Mouse (Mus musculus): ENCODE data around the gene Hoxa11. TPM values are rescaled to one million over a fixed set of nuclear protein-coding genes. Genes with fewer than 3 reads are reported as not detected.
A peak's percentile ranks its signal among the peaks of the same experiment; 100 is the strongest.

Hoxa11 gene
- polyA plus RNA-seq, 1 experiment from 2014 or later: not detected

DNA sequence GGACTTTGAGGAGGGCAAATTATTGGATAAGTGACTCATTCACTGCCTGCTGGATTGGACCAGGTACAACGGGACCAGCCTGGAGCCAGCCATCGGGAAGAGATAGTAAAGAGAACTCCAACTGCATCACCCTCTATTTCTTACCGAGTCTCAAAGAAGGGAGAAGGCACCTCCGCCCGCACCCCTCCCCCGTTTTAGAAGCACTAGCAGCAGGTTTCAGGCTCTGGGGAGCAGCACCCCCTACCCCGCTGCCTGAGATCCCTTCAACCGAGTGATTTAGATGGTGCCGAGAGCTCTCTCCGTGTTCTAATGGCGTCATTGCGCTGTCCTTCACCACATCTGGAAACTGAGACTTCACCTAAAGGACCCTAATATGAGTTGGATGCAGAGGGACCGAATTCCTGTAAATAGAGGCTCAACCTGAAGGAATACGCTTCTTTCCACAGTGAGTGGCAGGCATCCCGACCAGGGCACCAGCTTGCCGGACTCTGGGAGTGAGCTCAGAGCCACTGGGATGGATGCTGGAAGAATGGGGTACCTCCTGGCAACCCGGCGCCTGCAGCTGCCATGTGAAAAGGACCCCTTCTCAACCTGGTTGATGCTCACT lies 19.8 kb upstream of the Hoxa11 start:
- Histone ChIP-seq H3K9ac (ENCODE audit: low read length) (no peak overlapping the region), H3K27ac (replicated peaks in 1 of 2; ENCODE audit: control insufficient read depth in 1 of 2, insufficient read depth in 1 of 2, low read depth in 2 of 2, low read length in 2 of 2) (no peak overlapping the region), H3K36me3 (ENCODE audit: control insufficient read depth, insufficient read depth, low read length) (no peaks in the 10 kb centered on the region), H3K9me3 (ENCODE audit: control insufficient read depth, low read length) (no peaks in the 10 kb centered on the region), H3K4me1 (ENCODE audit: control insufficient read depth in 2 of 2, insufficient read depth in 2 of 2, low read length in 2 of 2) (peaks cover 0 to 7% of the 10 kb centered on the region in 2 experiments; a peak in 1 of 4 replicates), H3K27me3 (ENCODE audit: control insufficient read depth, insufficient read depth, low read length) (peaks cover 96% of the 10 kb centered on the region), H3K4me3 (ENCODE audit: control insufficient read depth in 1 of 2, insufficient read depth in 1 of 2, low read depth in 1 of 2, low read length in 2 of 2) (no peak overlapping the region), H3K4me2 (ENCODE audit: low read length) (no peak overlapping the region)
- WGBS: 1% methylated on average over 18 of the region's 18 CpGs
- no peak for ATAC-seq (ENCODE audit: insufficient number of reproducible peaks, insufficient read depth, low FRiP score, low read depth)

DNA sequence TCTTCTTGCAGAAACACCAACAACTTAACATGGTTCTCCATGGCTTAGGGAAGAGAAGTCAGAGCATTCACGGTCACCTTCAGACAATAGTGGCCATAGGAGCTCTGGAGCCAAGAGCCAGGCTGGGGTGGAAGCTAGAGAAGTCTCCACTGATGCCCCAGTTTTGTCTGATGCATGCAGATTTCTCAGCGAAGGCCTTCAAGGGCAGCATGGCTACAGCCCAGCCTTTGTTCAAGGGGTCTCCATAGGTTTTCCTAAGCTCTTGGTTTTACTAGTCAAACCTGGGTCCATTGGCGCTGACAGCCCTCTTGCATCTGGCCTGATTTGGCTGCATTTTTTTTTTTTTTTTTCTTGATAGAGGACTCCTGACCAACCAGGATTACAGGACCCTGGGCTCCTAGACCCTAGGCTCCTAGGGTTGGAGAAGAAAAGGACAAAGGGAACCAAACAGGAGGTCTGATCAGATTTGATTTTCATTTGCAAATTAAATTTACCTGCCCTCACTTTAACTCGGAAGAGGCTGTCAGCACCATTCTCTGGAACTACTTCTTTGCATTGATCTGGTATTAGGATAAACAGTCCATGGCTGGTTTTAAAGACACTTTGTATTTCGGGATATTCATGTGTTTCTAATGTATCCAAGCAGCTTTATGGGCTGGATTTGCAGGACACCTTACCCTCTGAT lies 18.6 kb upstream of the Hoxa11 start:
- no peaks in the 10 kb centered on the region for H3K9me3 ChIP-seq (ENCODE audit: control insufficient read depth, low read length)
- H3K4me1 ChIP-seq (ENCODE audit: control insufficient read depth in 2 of 2, insufficient read depth in 2 of 2, low read length in 2 of 2): peaks cover 0 to 12% of the 10 kb centered on the region in 2 experiments; a peak in 2 of 4 replicates
- no peak overlapping the region for H3K4me3 ChIP-seq (ENCODE audit: control insufficient read depth in 1 of 2, insufficient read depth in 1 of 2, low read depth in 1 of 2, low read length in 2 of 2)
- H3K9ac ChIP-seq (ENCODE audit: low read length): no peak overlapping the region
- no peaks in the 10 kb centered on the region for H3K36me3 ChIP-seq (ENCODE audit: control insufficient read depth, insufficient read depth, low read length)
- H3K4me2 ChIP-seq (ENCODE audit: low read length): no peak overlapping the region
- peaks cover 93% of the 10 kb centered on the region for H3K27me3 ChIP-seq (ENCODE audit: control insufficient read depth, insufficient read depth, low read length)
- 7% methylated on average over 5 of the region's 5 CpGs for WGBS
- no peak for ATAC-seq (ENCODE audit: insufficient number of reproducible peaks, insufficient read depth, low FRiP score, low read depth)
- no peak overlapping the region for H3K27ac ChIP-seq (replicated peaks in 1 of 2; ENCODE audit: control insufficient read depth in 1 of 2, insufficient read depth in 1 of 2, low read depth in 2 of 2, low read length in 2 of 2)

DNA sequence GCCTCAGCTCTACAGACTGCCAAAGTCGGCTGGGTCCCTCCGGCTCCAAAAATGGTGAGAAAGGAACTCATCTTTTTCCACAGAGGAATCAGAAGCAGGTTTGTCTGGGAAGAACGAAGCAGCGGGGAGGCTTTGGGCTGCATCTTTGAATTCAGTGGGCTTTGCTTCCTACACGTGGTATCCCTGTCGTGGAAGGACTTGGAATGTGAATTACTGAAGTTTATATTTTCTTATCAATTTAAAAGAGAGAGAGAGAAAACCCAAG lies 17.6 kb upstream of the Hoxa11 start:
- Histone ChIP-seq H3K4me2 (ENCODE audit: low read length) (no peak overlapping the region), H3K27me3 (ENCODE audit: control insufficient read depth, insufficient read depth, low read length) (peaks cover 91% of the 10 kb centered on the region), H3K4me1 (ENCODE audit: control insufficient read depth in 2 of 2, insufficient read depth in 2 of 2, low read length in 2 of 2) (peaks cover 0 to 12% of the 10 kb centered on the region in 2 experiments; a peak in 2 of 4 replicates), H3K9ac (ENCODE audit: low read length) (no peak overlapping the region), H3K4me3 (ENCODE audit: control insufficient read depth in 1 of 2, insufficient read depth in 1 of 2, low read depth in 1 of 2, low read length in 2 of 2) (no peak overlapping the region), H3K27ac (replicated peaks in 1 of 2; ENCODE audit: control insufficient read depth in 1 of 2, insufficient read depth in 1 of 2, low read depth in 2 of 2, low read length in 2 of 2) (no peak overlapping the region), H3K36me3 (ENCODE audit: control insufficient read depth, insufficient read depth, low read length) (no peaks in the 10 kb centered on the region), H3K9me3 (ENCODE audit: control insufficient read depth, low read length) (no peaks in the 10 kb centered on the region)
- ATAC-seq (ENCODE audit: insufficient number of reproducible peaks, insufficient read depth, low FRiP score, low read depth): no peak
- WGBS: 5% methylated on average over 6 of the region's 6 CpGs

DNA sequence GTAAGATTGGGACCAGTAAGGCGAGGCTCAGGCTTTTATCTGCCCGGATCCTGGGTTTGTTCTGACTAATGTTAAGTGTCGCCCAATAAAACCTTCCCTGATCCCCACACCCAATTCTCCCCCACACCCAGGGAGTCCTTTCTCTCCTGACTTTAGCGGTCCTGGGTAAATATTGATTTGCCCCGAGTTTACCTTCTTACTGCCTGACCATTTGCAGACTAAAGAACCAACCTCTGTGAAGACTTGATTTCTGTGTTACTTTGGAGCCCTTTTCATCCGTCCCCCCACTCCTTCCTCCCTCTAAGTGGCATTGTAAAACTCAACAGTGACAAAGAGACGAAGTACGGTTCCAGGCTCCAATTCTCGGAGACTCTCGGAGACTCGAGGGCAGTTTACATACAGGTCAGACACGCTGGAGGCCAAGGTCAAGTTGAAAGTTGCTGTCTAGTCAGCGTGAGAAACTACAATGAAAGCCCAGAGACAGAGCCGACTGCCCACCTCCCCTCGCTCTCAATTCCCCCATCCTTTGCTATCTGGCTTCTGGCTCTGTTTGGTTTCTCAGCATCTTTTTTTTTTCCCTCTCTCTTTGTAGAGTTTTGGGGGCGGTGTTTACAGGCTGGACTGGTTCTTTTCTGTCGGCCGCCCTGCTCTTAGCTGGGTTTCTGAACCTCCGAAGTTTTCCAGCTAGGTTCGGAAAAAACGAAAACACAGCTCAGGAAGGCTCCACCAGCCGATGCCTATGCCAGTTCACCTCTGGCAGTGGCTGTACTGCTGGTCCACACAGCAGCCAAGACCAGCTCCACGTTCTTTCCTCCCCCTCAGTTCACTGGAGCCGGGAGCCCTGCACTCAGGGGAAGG lies 17.1 kb upstream of the Hoxa11 start:
- Histone ChIP-seq H3K27me3 (ENCODE audit: control insufficient read depth, insufficient read depth, low read length) (peaks cover 91% of the 10 kb centered on the region), H3K4me3 (ENCODE audit: control insufficient read depth in 1 of 2, insufficient read depth in 1 of 2, low read depth in 1 of 2, low read length in 2 of 2) (no peak overlapping the region), H3K36me3 (ENCODE audit: control insufficient read depth, insufficient read depth, low read length) (no peaks in the 10 kb centered on the region), H3K4me2 (ENCODE audit: low read length) (no peak overlapping the region), H3K4me1 (ENCODE audit: control insufficient read depth in 2 of 2, insufficient read depth in 2 of 2, low read length in 2 of 2) (peaks cover 0 to 12% of the 10 kb centered on the region in 2 experiments; a peak in 2 of 4 replicates), H3K9ac (ENCODE audit: low read length) (no peak overlapping the region), H3K27ac (replicated peaks in 1 of 2; ENCODE audit: control insufficient read depth in 1 of 2, insufficient read depth in 1 of 2, low read depth in 2 of 2, low read length in 2 of 2) (no peak overlapping the region), H3K9me3 (ENCODE audit: control insufficient read depth, low read length) (no peaks in the 10 kb centered on the region)
- WGBS: 3% methylated on average over 24 of the region's 24 CpGs
- ATAC-seq (ENCODE audit: insufficient number of reproducible peaks, insufficient read depth, low FRiP score, low read depth): no peak

DNA sequence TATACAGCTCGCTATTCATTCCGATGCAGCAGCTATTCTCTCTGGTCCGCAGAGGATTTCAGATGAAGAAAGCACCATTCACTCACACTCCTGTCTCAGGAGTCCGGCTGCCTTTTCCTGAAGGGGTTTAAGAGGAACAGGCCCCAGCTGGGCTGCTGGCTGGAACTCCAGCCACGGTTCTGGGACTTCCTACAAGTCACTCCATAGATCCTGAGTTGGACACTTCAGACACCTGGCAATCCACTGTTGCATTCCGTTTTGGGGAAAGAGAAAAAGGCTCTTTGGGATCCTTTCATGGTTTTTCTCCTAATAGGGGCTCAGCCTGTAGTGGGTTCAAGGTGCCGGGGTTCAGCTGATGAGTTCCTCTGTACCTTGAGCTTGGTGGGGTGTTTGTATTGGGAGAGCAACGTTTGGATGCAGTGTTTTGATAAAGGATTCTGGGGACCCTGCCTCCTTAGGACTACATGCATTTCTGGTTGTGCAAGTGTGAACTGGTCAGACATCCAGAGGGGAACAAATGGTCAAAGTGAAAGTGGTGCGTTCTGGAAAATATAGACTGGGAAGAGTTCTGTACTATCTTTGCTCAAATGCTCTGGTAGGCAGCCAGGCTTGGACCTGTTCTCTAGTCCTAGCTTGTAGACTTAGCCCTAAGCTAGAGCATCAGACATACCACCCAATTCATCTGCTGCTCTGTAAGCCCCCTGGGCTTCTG lies 16.3 kb upstream of the Hoxa11 start:
- no peak for ATAC-seq (ENCODE audit: insufficient number of reproducible peaks, insufficient read depth, low FRiP score, low read depth)
- H3K27me3 ChIP-seq (ENCODE audit: control insufficient read depth, insufficient read depth, low read length): peaks cover 91% of the 10 kb centered on the region
- no peak overlapping the region for H3K4me3 ChIP-seq (ENCODE audit: control insufficient read depth in 1 of 2, insufficient read depth in 1 of 2, low read depth in 1 of 2, low read length in 2 of 2)
- H3K4me2 ChIP-seq (ENCODE audit: low read length): no peak overlapping the region
- no peak overlapping the region for H3K9ac ChIP-seq (ENCODE audit: low read length)
- no peaks in the 10 kb centered on the region for H3K36me3 ChIP-seq (ENCODE audit: control insufficient read depth, insufficient read depth, low read length)
- under 1% methylated on average over 9 of the region's 9 CpGs for WGBS
- H3K27ac ChIP-seq (replicated peaks in 1 of 2; ENCODE audit: control insufficient read depth in 1 of 2, insufficient read depth in 1 of 2, low read depth in 2 of 2, low read length in 2 of 2): no peak overlapping the region
- H3K4me1 ChIP-seq (ENCODE audit: control insufficient read depth in 2 of 2, insufficient read depth in 2 of 2, low read length in 2 of 2): peaks cover 0 to 12% of the 10 kb centered on the region in 2 experiments; a peak in 2 of 4 replicates
- H3K9me3 ChIP-seq (ENCODE audit: control insufficient read depth, low read length): no peaks in the 10 kb centered on the region

DNA sequence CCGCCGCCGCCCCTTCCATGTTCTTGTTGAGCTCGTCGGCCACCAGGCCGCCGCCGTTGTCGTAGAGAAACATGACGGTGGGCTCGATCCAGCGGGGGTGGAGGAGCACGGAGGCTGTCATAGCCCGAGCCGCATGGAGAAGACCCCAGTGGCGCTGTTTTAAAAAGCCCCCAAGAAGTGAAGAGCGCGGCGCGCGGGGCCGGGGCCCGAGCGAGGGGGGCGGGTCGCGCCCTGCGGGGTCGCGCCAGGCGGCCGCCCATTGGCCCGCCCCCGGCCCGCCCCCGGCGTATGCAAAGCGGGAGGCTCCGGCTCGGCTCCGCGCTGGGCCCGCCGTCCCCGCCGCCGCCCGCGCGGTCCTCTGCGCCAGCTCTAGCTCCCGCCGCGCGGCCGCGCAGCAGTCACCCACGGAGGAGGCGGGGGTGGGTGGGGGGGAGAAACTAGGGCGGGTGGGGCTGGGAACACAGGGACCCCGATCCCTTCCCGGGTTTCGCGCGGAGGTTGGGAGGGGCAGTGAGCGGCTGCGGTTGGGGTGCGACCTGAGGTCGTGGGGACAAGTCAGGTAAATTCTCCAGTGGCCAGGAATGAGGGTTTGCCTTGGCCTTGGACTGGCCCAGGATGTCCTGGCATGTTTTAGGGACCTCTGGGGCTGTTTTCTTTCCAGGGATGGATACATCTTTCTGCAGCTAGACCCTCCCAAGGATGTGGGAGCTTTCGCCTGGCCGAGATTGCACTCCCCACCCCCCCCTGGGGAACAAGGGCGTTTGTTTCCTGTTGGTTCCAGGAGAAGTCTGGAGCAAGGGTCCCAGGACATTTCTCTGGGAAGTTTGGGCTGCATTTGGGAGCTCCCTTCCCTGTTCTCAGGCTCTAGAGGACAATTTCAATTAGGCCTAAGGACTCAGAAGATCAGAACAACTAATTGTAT lies 15.3 kb upstream of the Hoxa11 start, which contains the start of gene Hoxa13:
TSS of gene Hoxa13 (minus strand) at position 227 of the 922 bp plus-strand sequence.
- peaks cover 90% of the 10 kb centered on the region for H3K27me3 ChIP-seq (ENCODE audit: control insufficient read depth, insufficient read depth, low read length)
- WGBS: 1% methylated on average over 40 of the region's 72 CpGs
- ATAC-seq (ENCODE audit: insufficient number of reproducible peaks, insufficient read depth, low FRiP score, low read depth): no peak
- H3K4me2 ChIP-seq (ENCODE audit: low read length): peak within 1 kb of the TSS; percentile 72
- H3K36me3 ChIP-seq (ENCODE audit: control insufficient read depth, insufficient read depth, low read length): no peaks in the 10 kb centered on the region
- H3K4me1 ChIP-seq (ENCODE audit: control insufficient read depth in 2 of 2, insufficient read depth in 2 of 2, low read length in 2 of 2): peaks cover 0 to 12% of the 10 kb centered on the region in 2 experiments; a peak in 2 of 4 replicates
- no peaks in the 10 kb centered on the region for H3K9me3 ChIP-seq (ENCODE audit: control insufficient read depth, low read length)
- H3K27ac ChIP-seq (replicated peaks in 1 of 2; ENCODE audit: control insufficient read depth in 1 of 2, insufficient read depth in 1 of 2, low read depth in 2 of 2, low read length in 2 of 2): no peak within 1 kb of the TSS
- H3K9ac ChIP-seq (ENCODE audit: low read length): no peak within 1 kb of the TSS; the same call in 1 of the 2 replicates
- H3K4me3 ChIP-seq (ENCODE audit: control insufficient read depth in 1 of 2, insufficient read depth in 1 of 2, low read depth in 1 of 2, low read length in 2 of 2): peak within 1 kb of the TSS; percentile 42 to 46
